Mouse (Mus musculus) thymus, adult 2 months (tissue): Measurements from ENCODE around the gene Plac8. TPM values are rescaled to one million over a fixed set of nuclear protein-coding genes. Genes with fewer than 3 reads are reported as not detected.

ENCODE experiments used
- DNase-seq: peaks from one replicate; pipeline ENCODE4 v3.0.0; 2021
- H3K27ac ChIP-seq: fragments of 200-500 bp; 2 replicates; pipeline ENCODE4 v1.5.1; 2012; ENCODE audit warnings: low read length, control low read depth; ENCODE audit not compliant: control insufficient read depth, insufficient read depth
- H3K27me3 ChIP-seq: fragments of 200-500 bp; 2 replicates; pipeline ENCODE4 v1.6.1; 2012; ENCODE audit warnings: mild to moderate bottlenecking, low read length, moderate library complexity, mixed read lengths; ENCODE audit not compliant: control insufficient read depth, insufficient read depth
- H3K36me3 ChIP-seq: fragments of 200-500 bp; 2 replicates; pipeline ENCODE4 v1.6.1; 2012; ENCODE audit warnings: mild to moderate bottlenecking, low read length, moderate library complexity; ENCODE audit not compliant: control insufficient read depth, insufficient read depth
- H3K4me1 ChIP-seq: fragments of 200-500 bp; replicated peaks from 2 replicates; pipeline ENCODE4 v1.6.1; 2012; ENCODE audit warnings: low read length; ENCODE audit not compliant: control insufficient read depth, insufficient read depth
- H3K4me3 ChIP-seq: fragments of 200-500 bp; 2 replicates; pipeline ENCODE4 v1.5.1; 2012; ENCODE audit warnings: mild to moderate bottlenecking, low read length, control low read depth, moderate library complexity; ENCODE audit not compliant: control insufficient read depth, insufficient read depth
- CTCF ChIP-seq: fragments of 200-500 bp; IDR thresholded peaks from 2 replicates; pipeline ENCODE4 v1.5.1; 2012; ENCODE audit warnings: mild to moderate bottlenecking, control low read depth, low read length, moderate library complexity, borderline replicate concordance; ENCODE audit not compliant: control insufficient read depth, poor library complexity, insufficient read depth; ENCODE audit errors: extremely low read depth
- POLR2A ChIP-seq: fragments of 200-500 bp; IDR thresholded peaks from 2 replicates; pipeline ENCODE4 v1.6.1; 2012; ENCODE audit warnings: mild to moderate bottlenecking, low read length, control low read depth, moderate library complexity; ENCODE audit not compliant: control insufficient read depth, poor library complexity, insufficient read depth; ENCODE audit errors: extremely low read depth
- WGBS: fragments of 180-500 bp; shearing (Covaris S2); methylation state at CpG from one replicate; pipeline ENCODE4 v1.1.7; 2018; 5-methylcytosine and 5-hydroxymethylcytosine counted together
- polyA plus RNA-seq: library from polyadenylated mRNA; depleted of rRNA; stranded (reverse); fragments of >200 nt; gene quantifications from 2 replicates; pipeline ENCODE4 v1.2.3, GENCODE M21; 2012; rRNA removed

Gene Plac8
- polyA plus RNA-seq: 118 and 153 TPM in 2 replicates

- no peaks in the 10 kb centered on the region for H3K27me3 ChIP-seq
- H3K27ac ChIP-seq: no peak within 1 kb of the TSS
- H3K4me1 ChIP-seq: peaks cover 25% of the 10 kb centered on the region
- H3K4me3 ChIP-seq: no peak within 1 kb of the TSS
- H3K36me3 ChIP-seq: no peaks in the 10 kb centered on the region
- TF ChIP-seq CTCF (no peak), POLR2A (no peak)
- DNase-seq: no peak
- WGBS: 4% methylated on average over 7 of the region's 7 CpGs
Measured at GRCm38 (mm10) chr5:100572069-100572468, at the start of gene Plac8. Gene Plac8 (minus strand): TSS chr5:100572245.

GRCm38 (mm10) chr5:100620952-100621351, 48.9 kb upstream of the Plac8 start:
- H3K4me3 ChIP-seq: no peak overlapping the region
- TF ChIP-seq POLR2A (no peak), CTCF (no peak)
- H3K4me1 ChIP-seq: peaks cover 8% of the 10 kb centered on the region
- WGBS: 47% methylated on average over 9 of the region's 9 CpGs
- no peak overlapping the region for H3K27ac ChIP-seq
- no peaks in the 10 kb centered on the region for H3K27me3 ChIP-seq
- DNase-seq: no peak
- no peaks in the 10 kb centered on the region for H3K36me3 ChIP-seq

GRCm38 (mm10) chr5:100619586-100620275, 47.7 kb upstream of the Plac8 start:
- Histone ChIP-seq H3K4me1 (peaks cover 8% of the 10 kb centered on the region), H3K27me3 (no peaks in the 10 kb centered on the region), H3K4me3 (no peak overlapping the region), H3K36me3 (no peaks in the 10 kb centered on the region), H3K27ac (no peak overlapping the region)
- WGBS: 97% methylated on average over 15 of the region's 15 CpGs
- no peak for DNase-seq
- TF ChIP-seq CTCF: no peak
- no peak for TF ChIP-seq POLR2A

GRCm38 (mm10) chr5:100613896-100614768, 42.1 kb upstream of the Plac8 start:
- Histone ChIP-seq H3K4me3 (no peak overlapping the region), H3K4me1 (no peaks in the 10 kb centered on the region), H3K27me3 (no peaks in the 10 kb centered on the region), H3K36me3 (no peaks in the 10 kb centered on the region), H3K27ac (no peak overlapping the region)
- no peak for DNase-seq
- 84% methylated on average over 17 of the region's 17 CpGs for WGBS
- TF ChIP-seq POLR2A: no peak

- Histone ChIP-seq H3K36me3 (no peaks in the 10 kb centered on the region), H3K27ac (no peak overlapping the region), H3K4me3 (no peak overlapping the region), H3K4me1 (no peaks in the 10 kb centered on the region), H3K27me3 (no peaks in the 10 kb centered on the region)
- TF ChIP-seq POLR2A (no peak), CTCF (no peak)
- DNase-seq: no peak
- 82% methylated on average over 9 of the region's 9 CpGs for whole genome bisulfite sequencing
Measured at GRCm38 (mm10) chr5:100607868-100608267, 35.8 kb upstream of the Plac8 start.

GRCm38 (mm10) chr5:100607090-100607762, 35.2 kb upstream of the Plac8 start:
- 92% methylated on average over 4 of the region's 4 CpGs for WGBS
- Histone ChIP-seq H3K27me3 (no peaks in the 10 kb centered on the region), H3K4me1 (no peaks in the 10 kb centered on the region), H3K27ac (no peak overlapping the region), H3K36me3 (no peaks in the 10 kb centered on the region), H3K4me3 (no peak overlapping the region)
- TF ChIP-seq POLR2A: no peak
- TF ChIP-seq CTCF: no peak
- DNase-seq: no peak
